Mouse (Mus musculus) thymus, adult 2 months (tissue): Measurements from ENCODE around the gene Aar2.

ENCODE experiments used
- CTCF ChIP-seq: fragments of 200-500 bp; IDR thresholded peaks from 2 replicates; pipeline ENCODE4 v1.5.1; 2012; ENCODE audit warnings: mild to moderate bottlenecking, control low read depth, low read length, moderate library complexity, borderline replicate concordance; ENCODE audit not compliant: control insufficient read depth, poor library complexity, insufficient read depth; ENCODE audit errors: extremely low read depth
- POLR2A ChIP-seq: fragments of 200-500 bp; IDR thresholded peaks from 2 replicates; pipeline ENCODE4 v1.6.1; 2012; ENCODE audit warnings: mild to moderate bottlenecking, low read length, control low read depth, moderate library complexity; ENCODE audit not compliant: control insufficient read depth, poor library complexity, insufficient read depth; ENCODE audit errors: extremely low read depth

DNA sequence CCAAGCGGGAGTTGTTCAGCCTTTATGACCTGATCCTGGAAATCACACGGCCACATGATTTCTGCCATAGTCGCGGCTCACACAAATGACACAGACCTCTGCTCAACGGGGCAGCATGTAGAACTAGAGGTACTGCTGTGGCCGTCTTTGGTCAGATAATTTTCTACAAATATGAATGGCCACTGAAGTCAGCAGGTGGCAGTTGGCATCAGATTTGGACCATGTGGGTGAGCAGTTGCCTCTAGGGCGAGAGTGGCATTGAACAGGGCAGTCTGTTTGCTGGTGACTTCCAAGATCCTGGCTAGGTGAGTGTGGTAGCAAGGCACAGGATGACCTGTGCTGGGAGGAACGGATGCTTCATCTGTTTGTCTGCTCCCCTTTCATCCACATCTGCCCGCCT lies 42.1 kb downstream of the Aar2 start:
- TF ChIP-seq CTCF (no peak), POLR2A (no peak)
